Mouse (Mus musculus): ENCODE results near the gene Gm20671.
A peak's percentile ranks its signal among the peaks of the same experiment; 100 is the strongest.
"Not testable (repeated sequence)": the region's sequence is repeated elsewhere in the genome, so short reads cannot be mapped to it uniquely, and the experiment has no call there.

Gm20671 gene

DNA sequence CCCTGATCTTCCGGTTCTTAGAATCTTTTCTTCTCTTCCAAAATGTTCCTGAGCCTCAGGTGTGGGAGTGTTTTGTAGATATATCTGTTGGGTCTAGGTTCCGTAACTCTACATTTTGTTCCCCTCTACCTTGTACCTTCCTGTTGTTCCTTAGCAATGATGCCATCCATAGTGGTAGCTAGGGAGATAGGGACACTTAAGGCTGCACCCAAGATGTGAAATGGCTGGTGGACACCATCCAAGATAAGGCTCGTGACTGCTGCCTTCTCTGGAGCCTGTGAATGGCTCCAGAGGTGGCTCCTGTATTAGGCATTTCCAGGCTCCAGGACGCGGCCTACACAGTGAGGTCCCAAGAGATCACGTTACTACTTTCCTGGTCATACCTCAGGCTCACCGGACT, 98.6 kb downstream of the Gm20671 start:
- DNase-seq: no peak

- DNase-seq: not testable (repeated sequence)
Observed at GRCm38 (mm10) chr5:32725397-32725796, 101.5 kb downstream of the Gm20671 start.

- DNase-seq: no peak
Observed at GRCm38 (mm10) chr5:32723981-32724380, 102.9 kb downstream of the Gm20671 start.

GRCm38 (mm10) chr5:32722711-32723110, 104.2 kb downstream of the Gm20671 start:
- DNase-seq: not testable (repeated sequence)

DNA sequence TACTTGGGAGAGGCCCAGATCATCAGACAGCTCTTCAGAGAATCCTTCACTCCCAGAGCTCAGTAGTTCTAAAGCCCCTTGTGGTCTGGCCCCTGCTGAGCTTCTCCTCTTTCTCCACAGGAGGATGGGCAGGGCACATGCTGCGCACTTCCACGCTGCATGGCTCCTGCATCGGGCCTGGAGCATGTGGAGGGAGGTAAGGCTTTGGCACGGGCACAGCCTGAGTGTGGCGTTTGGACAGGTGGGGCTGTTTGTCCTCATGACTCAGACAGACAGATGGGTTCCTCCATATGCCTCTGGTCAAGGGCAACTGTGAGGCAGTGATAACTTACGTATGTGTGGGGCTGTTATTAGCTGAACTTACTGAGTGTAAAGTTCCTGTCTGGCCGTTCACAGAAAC, 104.6 kb downstream of the Gm20671 start:
- no peak for DNase-seq

GRCm38 (mm10) chr5:32721316-32721715, 105.6 kb downstream of the Gm20671 start:
- no peak for DNase-seq

- DNase-seq: no peak
Observed at GRCm38 (mm10) chr5:32720416-32720815, 106.5 kb downstream of the Gm20671 start.

GRCm38 (mm10) chr5:32718916-32719315, 108.0 kb downstream of the Gm20671 start:
- DNase-seq: no peak

DNA sequence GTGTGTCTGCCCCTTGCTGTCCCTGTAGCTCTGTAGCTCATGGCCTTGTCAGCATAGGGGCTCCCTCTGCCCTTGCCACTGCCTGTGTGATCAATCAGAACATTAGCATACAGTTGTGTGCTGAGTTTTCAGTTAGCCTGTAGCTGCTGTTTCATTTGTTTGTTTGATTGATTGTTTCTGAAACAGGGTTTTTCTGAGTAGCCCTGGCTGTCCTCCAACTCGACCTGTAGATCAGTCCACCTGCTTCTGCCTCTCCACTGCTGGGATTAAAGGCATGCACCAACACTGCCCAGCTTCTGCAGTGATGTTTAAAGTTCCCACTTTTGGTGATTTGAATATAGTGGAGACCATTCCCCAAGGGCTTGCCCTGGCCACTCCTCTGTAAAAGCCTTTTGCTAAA, 109.2 kb downstream of the Gm20671 start:
- no peak for DNase-seq

DNA sequence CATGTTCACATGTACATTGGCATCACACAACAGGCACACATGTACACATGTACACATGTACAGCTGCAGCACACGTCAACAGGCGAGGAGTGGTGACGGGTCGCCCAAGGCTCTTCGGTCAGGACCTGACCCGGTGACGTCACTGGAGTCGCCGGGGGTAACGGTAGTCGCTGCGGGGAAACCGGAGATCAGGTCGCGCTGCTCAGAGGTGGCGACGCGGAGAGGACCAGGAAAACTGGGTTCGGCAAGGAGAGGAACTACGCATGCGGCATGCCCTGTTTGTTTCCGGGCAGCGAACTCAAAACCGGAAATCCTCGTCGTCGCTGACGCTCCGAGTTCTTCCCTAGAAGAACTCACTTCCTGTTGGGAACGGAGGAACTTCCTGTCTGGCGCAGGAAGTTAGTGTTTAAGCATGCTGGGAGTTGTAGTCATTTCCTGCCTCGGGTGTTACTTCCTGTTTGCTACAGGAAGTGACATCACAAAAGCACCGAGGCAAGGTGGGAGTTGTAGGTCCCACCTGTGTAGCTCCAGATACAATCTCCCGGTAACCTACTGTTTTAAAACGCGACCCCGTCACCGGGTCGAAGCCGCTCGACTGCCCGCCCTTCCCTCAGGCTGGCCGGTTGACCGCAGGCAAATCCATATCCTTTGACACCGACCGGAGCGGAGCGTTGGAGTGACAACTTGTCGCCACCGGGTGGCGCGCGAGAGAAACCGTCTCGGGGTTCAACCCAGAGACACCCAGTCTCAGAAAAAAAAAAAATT, 113.0 kb downstream of the Gm20671 start:
- peak; percentile 98 for DNase-seq

- DNase-seq: no peak
Observed at GRCm38 (mm10) chr5:32713042-32713702, 113.7 kb downstream of the Gm20671 start.

DNA sequence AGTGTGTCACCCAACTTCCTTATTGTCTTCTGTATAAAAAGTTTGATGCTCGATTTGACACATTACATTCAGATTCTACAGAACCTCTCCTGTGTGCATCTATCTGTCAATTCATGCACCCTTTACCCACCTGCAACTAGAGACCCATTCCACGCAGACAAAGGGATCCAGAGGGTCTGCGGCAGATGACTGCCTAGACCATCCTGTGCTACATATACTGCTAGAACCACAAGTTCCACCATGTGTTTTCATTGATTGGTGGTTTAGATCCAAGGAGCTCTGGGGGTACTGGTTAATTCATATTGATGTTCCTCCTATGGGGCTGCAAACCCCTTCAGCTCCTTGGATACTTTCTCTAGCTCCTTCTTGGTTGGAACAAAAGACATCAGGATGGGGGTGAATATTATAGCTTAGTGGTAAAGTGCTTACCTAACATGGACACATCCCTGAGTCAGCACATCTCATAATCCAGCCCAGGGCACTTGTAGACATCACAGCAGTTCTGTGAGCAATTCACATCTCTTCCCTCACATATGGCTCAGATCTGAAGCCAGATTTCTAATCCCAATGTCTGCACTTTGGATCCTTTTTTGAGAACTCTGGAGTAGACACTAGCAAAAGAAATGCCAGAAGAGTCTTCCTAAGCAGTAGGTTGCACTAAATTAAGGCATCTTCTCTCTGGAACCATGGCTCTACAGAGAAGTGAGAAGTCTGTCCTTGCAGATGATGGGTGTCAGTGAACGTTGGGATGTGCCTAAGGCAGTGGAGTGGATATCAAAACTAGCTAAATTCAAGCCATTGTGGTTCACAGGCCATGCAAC, 114.5 kb downstream of the Gm20671 start:
- DNase-seq: no peak

- no peak for DNase-seq
Observed at GRCm38 (mm10) chr5:32711485-32711884, 115.4 kb downstream of the Gm20671 start.

GRCm38 (mm10) chr5:32706226-32706780, 120.6 kb downstream of the Gm20671 start:
- no peak for DNase-seq

- no peak for DNase-seq
Observed at GRCm38 (mm10) chr5:32697208-32697867, 129.6 kb downstream of the Gm20671 start.

- no peak for DNase-seq
Observed at GRCm38 (mm10) chr5:32693411-32693810, 133.5 kb downstream of the Gm20671 start.

Measured in layer of hippocampus, adult 9-11 months (tissue).